Mouse (Mus musculus): Measurements from ENCODE around the gene Cst6.
A peak's percentile ranks its signal among the peaks of the same experiment; 100 is the strongest.

Gene Cst6

GRCm38 (mm10) chr19:5353609-5354008 is 4.2 kb upstream of the Cst6 start:
- no peak for ATAC-seq (ENCODE audit: insufficient number of reproducible peaks, low FRiP score, low TSS enrichment)

GRCm38 (mm10) chr19:5348526-5349501 is 560 bp downstream of the Cst6 start:
- ATAC-seq (ENCODE audit: insufficient number of reproducible peaks, low FRiP score, low TSS enrichment): peak; percentile 64; the same call in 1 of the 2 replicates

- no peak for ATAC-seq (ENCODE audit: insufficient number of reproducible peaks, low FRiP score, low TSS enrichment)
Measured at GRCm38 (mm10) chr19:5348064-5348463, 1.3 kb downstream of the Cst6 start.

GRCm38 (mm10) chr19:5345297-5346131 is 3.9 kb downstream of the Cst6 start:
- no peak for ATAC-seq (ENCODE audit: insufficient number of reproducible peaks, low FRiP score, low TSS enrichment)

- ATAC-seq (ENCODE audit: insufficient number of reproducible peaks, low FRiP score, low TSS enrichment): no peak
Measured at GRCm38 (mm10) chr19:5341360-5341759, 8.0 kb downstream of the Cst6 start.

- ATAC-seq (ENCODE audit: insufficient number of reproducible peaks, low FRiP score, low TSS enrichment): no peak
Measured at GRCm38 (mm10) chr19:5337975-5338374, 11.4 kb downstream of the Cst6 start.

- no peak for ATAC-seq (ENCODE audit: insufficient number of reproducible peaks, low FRiP score, low TSS enrichment)
Measured at GRCm38 (mm10) chr19:5335441-5335840, 13.9 kb downstream of the Cst6 start, which contains the start of gene Catsper1. Gene Catsper1 (plus strand): TSS chr19:5335741.

- no peak for ATAC-seq (ENCODE audit: insufficient number of reproducible peaks, low FRiP score, low TSS enrichment)
Measured at GRCm38 (mm10) chr19:5334741-5335140, 14.6 kb downstream of the Cst6 start.

- no peak for ATAC-seq (ENCODE audit: insufficient number of reproducible peaks, low FRiP score, low TSS enrichment)
Measured at GRCm38 (mm10) chr19:5327970-5328369, 21.4 kb downstream of the Cst6 start.

- ATAC-seq (ENCODE audit: insufficient number of reproducible peaks, low FRiP score, low TSS enrichment): no peak
Measured at GRCm38 (mm10) chr19:5323801-5324200, 25.6 kb downstream of the Cst6 start.

- no peak for ATAC-seq (ENCODE audit: insufficient number of reproducible peaks, low FRiP score, low TSS enrichment)
Measured at GRCm38 (mm10) chr19:5313189-5313588, 36.2 kb downstream of the Cst6 start.

GRCm38 (mm10) chr19:5309025-5309424 is 40.3 kb downstream of the Cst6 start:
- ATAC-seq (ENCODE audit: insufficient number of reproducible peaks, low FRiP score, low TSS enrichment): no peak

- no peak for ATAC-seq (ENCODE audit: insufficient number of reproducible peaks, low FRiP score, low TSS enrichment)
Measured at GRCm38 (mm10) chr19:5306968-5307734, 42.2 kb downstream of the Cst6 start.

- no peak for ATAC-seq (ENCODE audit: insufficient number of reproducible peaks, low FRiP score, low TSS enrichment)
Measured at GRCm38 (mm10) chr19:5306279-5306678, 43.1 kb downstream of the Cst6 start.

GRCm38 (mm10) chr19:5302455-5302854 is 46.9 kb downstream of the Cst6 start:
- no peak for ATAC-seq (ENCODE audit: insufficient number of reproducible peaks, low FRiP score, low TSS enrichment)

- no peak for ATAC-seq (ENCODE audit: insufficient number of reproducible peaks, low FRiP score, low TSS enrichment)
Measured at GRCm38 (mm10) chr19:5300588-5300987, 48.8 kb downstream of the Cst6 start.

- ATAC-seq (ENCODE audit: insufficient number of reproducible peaks, low FRiP score, low TSS enrichment): no peak
Measured at GRCm38 (mm10) chr19:5297903-5298800, 51.2 kb downstream of the Cst6 start, which contains the start of gene Gal3st3. Gene Gal3st3 (plus strand): TSS chr19:5298331.

GRCm38 (mm10) chr19:5296630-5297029 is 52.7 kb downstream of the Cst6 start:
- no peak for ATAC-seq (ENCODE audit: insufficient number of reproducible peaks, low FRiP score, low TSS enrichment)

GRCm38 (mm10) chr19:5295736-5296075 is 53.7 kb downstream of the Cst6 start:
- no peak for ATAC-seq (ENCODE audit: insufficient number of reproducible peaks, low FRiP score, low TSS enrichment)
